Mouse (Mus musculus) granulocyte monocyte progenitor cell, adult 5-6 weeks (primary cell): Measurements from ENCODE around the gene Marc1. TPM values are rescaled to one million over a fixed set of nuclear protein-coding genes. Genes with fewer than 3 reads are reported as not detected.

Source experiments
- ATAC-seq: replicated peaks from 2 replicates; pipeline ENCODE4 v1.8.0; 2016; ENCODE audit warnings: mild to moderate bottlenecking, moderate TSS enrichment, inconsistent platforms; ENCODE audit not compliant: poor library complexity, severe bottlenecking
- total RNA-seq, 2 experiments: library from RNA; stranded (forward) in 1 of 2; stranded (reverse) in 1 of 2; fragments of 200-712, 200-1000 nt in 1 of 2; fragments of >200 nt in 1 of 2; fragmentation: Nextera tagmentation in 1 of 2; gene quantifications; 2 replicates each; pipeline ENCODE4 v1.2.3; 2014 to 2017

Marc1 gene
- total RNA-seq, 2 experiments from 2014 or later: not detected

DNA sequence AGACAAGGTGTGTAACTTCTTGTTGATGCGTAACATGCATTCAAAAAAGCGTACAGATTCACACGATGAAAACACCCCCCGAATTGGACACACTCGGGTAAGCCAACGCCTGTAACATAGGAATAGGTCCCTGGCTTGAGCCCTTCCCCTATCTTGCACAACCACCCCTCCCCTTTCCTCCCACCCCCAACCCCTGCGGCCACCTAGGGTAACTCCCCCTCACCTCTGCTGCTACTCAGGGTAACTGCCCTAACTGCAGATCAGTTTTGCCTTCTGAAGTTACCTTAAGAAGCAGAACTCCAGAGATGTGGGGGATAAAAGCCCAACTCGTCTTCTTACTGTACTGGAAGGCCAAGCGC is 39.2 kb downstream of the Marc1 start:
- ATAC-seq: peak; percentile 65

DNA sequence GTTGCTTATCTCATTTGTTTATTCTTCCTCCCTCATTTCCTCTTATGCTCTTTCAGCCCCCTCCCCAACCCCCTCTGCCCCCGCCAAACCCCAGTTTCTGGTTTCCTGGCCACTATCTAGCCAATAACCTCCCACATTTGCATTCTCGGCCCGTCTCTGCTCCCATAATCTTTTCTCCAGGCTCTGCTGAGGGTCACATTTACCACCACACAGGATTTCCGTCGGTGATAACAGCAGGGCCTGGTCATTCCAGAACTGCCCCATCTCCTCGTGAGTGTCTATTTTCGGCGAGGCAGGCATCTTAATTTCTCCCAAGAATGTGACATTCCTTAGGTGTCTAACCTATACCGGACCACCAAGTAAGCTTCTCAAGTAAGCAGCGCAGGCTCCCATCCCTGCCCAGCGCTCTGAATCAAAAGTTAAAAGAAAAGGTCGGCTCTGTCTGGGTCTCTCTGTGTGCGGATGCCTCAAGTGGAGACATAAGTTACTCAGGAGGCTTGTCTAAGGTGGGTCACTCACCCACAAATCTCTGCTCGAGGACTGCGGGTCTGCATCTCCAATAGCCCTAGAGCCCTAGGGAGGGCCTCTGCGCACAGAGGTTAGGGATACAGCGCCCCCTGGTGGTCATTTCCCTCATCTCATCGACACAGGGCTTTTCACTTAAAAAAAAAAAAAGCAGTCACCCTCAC is 39.8 kb downstream of the Marc1 start:
- ATAC-seq: peak; percentile 82

DNA sequence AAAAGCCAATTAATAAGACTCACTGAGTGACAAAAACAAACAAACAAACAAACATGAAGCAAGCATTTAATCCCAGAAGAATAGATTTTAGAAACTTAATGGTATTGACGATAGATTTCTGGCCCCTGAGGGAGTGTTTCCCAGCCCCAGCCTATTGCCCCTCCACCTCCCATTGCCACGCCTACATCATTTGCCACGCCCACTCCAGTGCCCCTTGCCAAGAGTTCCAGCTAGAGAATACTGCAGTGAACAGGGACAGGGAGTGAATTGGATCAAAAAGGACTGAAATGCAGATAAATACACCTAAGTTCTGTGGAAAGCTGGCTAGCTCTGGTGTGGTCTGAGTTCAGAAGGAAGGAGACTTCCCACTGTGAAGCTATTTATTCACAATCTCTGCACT is 47.2 kb downstream of the Marc1 start:
- ATAC-seq: no peak

DNA sequence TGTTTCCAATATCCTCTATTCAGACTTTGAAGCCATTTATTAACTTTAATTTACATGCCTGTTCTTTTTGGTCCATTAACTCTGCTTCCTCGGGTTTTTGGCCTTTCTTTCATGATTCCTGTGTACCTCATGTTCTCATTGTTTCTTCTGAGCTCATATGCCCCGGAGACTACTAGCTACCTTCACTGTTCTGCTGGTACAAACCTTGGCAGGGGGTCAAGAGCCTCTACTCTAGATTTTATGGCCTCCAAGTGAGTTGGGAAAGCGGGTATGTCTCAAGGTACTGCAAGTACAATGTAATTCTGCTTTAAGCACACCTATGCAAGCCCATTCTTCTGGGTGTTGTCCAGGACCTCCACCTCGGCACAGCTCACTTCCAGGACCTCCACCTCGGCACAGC is 48.2 kb downstream of the Marc1 start:
- no peak for ATAC-seq

DNA sequence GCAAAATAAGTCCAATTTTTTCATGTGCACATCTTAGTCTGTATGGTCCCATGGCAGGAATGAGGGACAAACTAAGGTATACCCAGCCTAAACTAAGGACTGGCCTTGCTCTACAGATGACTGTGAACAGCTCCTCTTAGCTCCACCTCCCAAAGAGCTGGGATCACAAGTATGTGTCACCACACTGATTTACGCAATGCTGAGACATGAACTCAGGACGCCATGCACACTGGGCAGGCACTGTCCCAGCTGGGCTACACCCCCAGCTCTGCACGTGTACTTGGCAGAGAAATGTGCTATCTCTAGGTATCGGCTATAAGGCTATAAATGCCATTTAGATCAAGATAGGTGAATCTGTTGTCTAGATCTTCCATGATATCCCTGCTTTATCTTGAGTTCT is 49.1 kb downstream of the Marc1 start:
- ATAC-seq: peak; percentile 75

DNA sequence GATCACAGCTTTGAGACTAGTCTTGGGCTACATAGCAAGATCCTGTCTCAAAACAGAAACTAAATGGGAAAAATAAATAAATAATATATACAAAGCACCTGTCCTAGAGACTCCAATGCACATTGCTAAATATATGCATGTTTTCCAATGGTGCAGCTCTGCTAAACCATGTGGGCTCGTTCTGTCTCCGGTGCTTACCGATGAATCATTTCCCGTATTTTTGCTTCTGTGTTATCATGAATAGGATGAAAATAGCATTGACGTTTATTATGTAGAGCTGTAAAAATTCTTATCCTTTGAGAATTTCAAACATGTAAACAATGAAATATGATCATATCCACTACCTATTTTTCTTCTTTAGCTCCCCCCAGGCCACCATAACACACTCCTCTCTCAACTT is 58.4 kb downstream of the Marc1 start:
- ATAC-seq: no peak

DNA sequence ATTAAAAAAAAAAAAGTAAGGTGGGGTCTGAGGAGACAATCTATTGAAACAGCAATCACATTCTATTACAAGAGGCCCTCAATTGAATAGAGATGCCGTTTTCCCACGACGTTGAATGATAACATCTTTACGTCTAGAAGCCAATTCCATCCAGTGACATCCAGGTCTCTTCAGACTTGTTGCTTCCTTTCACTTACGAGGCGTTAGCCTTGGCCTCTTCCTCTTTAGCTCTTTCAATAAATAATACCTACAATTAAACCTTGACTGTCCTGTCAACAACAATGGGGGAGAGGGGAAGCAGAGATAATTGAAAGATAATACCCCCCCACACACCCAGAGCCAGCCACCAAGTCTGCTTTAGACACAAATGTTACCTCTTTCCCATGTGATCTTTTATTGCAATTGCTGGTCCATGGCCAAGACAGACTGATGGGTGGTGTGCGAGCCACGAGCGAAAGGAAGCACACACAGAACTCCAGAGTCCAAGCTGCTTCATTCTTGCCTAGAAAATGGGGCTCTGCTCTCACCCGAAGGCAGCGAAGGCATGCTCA is 60.9 kb downstream of the Marc1 start:
- no peak for ATAC-seq

DNA sequence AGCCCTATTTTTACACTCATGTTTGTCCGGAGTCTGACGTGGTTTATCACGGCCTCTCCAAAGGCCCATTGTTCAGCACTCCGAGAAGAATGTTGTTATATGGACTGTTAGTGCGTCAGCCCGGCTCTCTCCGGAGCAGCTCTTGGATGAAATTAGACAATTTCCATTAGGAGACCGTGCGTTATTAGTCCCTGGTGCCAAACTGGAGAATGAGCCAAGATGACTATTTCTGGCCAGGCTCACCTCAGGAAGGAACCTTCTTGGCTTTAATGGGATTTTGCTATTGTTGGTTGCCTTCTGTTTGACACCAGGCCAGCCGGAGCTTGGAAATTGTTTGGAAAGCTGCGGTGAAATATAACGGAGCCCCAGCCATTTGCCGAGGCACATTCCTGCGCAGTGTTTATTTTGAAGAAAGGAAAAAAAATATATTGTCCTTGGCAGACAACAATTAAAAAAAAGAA is 62.4 kb downstream of the Marc1 start:
- no peak for ATAC-seq

DNA sequence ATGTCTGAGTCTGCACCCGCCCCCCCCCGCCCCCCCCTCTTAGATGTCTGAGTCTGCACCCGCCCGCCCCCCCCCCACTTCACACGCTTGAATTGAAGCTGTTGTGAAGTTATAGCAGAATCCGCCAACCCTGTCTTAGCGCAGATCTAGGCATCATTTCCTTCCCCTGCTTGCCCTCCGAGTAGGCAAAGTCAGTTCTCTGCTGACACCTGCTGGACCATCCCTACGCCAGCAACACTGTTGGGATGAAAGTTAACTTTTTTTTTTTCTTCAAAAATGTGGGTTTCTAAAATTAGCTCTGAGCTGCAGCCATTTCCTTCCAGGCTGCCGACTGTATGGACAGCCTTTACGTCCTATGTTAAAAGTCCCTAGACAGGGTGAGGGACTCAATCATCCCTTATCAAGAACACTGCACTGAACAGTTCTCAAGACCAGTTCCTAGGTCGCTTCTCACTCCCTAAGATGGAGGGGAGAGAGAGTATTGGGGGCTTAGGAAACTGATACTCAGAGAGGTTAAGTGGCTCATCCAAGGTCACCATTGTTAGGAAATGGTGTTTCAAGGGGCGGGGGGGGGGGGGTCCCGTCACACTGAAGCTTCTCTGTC is 73.1 kb downstream of the Marc1 start:
- peak; percentile 60 for ATAC-seq

DNA sequence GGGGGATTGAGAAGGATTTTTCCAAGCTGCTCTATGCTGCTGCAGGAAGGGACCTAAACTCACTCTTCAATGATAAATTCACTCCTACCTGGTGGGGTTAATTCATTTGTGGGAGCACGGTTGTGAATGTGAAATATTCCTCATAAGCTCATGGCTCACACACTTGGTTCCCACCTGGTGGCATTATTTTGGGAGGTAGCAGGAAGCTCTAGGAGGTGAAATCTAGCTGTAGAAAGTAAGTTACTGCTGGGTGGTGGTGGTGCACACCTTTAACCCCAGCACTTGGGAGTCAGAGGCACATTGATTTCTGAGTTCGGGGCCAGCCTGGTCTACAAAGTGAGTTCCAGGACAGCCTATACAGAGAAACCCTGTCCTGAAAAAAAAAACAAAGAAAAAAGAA is 73.9 kb downstream of the Marc1 start:
- no peak for ATAC-seq

Other genes with a start within 250 kb of the Marc1 start
- 5.1 and 6.4 TPM in 2 replicates for gene Hlx, start 78.7 kb downstream of the Marc1 start, total RNA-seq (2014; fragmentation: Nextera tagmentation)
- 9.5 and 10.5 TPM in 2 replicates for gene Hlx, start 78.7 kb downstream of the Marc1 start, total RNA-seq (2017)
- 188 and 207 TPM in 2 replicates for gene Marc2, start 35.1 kb upstream of the Marc1 start, total RNA-seq (2014; fragmentation: Nextera tagmentation)
- 65.2 and 82.6 TPM in 2 replicates for gene Marc2, start 35.1 kb upstream of the Marc1 start, total RNA-seq (2017)
- gene C130074G19Rik, start 71.9 kb upstream of the Marc1 start, total RNA-seq (2014; fragmentation: Nextera tagmentation): not detected in 2 replicates
- gene C130074G19Rik, start 71.9 kb upstream of the Marc1 start, total RNA-seq (2017): 0.13 TPM in 1 of 2 replicates, not detected in the other
- not detected in 2 replicates for gene Mark1, start 188.3 kb upstream of the Marc1 start, total RNA-seq (2014; fragmentation: Nextera tagmentation)
- not detected in 2 replicates for gene Mark1, start 188.3 kb upstream of the Marc1 start, total RNA-seq (2017)